Mouse (Mus musculus): ENCODE results near the gene Amigo3.

GRCm38 (mm10) chr9:108082988-108083431 lies 30.1 kb downstream of the Amigo3 start, which contains the start of gene Rnf123:
- TF ChIP-seq GATA1 (IDR thresholded peaks at IDR 0.05; ENCODE audit: borderline replicate concordance, low read length) (no peak), FLI1 (IDR thresholded peaks at IDR 0.05; ENCODE audit: low read length) (no peak)

All from megakaryocyte, embryonic 14.5 days (primary cell).